Mouse (Mus musculus): ENCODE measurements around the gene Mrpl4. TPM values are rescaled to one million over a fixed set of nuclear protein-coding genes. Genes with fewer than 3 reads are reported as not detected.

Mrpl4 gene
- polyA plus RNA-seq, 1 experiment = 135 TPM

DNA sequence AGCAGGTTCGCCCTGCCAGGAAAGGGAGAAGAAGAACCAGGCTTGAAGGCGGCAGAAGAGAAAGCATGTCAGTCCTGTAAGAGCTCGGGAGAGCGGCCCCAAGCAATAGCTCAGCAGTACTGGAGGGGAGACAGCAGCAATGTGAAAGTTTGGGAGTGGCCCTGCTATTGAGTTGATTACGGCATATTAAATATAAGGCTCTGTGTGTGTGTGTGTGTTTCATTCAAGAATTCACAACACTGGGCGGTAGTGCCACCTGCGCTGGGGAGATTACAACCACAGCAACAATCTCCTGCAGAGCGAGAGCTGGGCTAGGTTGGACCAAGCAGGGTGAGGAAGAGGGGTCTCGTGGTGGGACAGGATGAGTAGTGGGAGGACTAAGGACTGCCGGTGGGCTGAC, 49.0 kb downstream of the Mrpl4 start:
- Histone ChIP-seq H3K27ac (ENCODE audit: insufficient read depth, low read length) (no peak overlapping the region), H3K4me1 (ENCODE audit: control insufficient read depth, insufficient read depth, low read length) (no peaks in the 10 kb centered on the region), H3K27me3 (ENCODE audit: control insufficient read depth, insufficient read depth, low read length) (no peaks in the 10 kb centered on the region), H3K4me3 (replicated peaks; ENCODE audit: insufficient read depth, low read depth, low read length) (no peak overlapping the region)
- DNase-seq = no peak
- WGBS = 70% methylated on average over 10 of the region's 10 CpGs
- TF ChIP-seq POLR2A (IDR thresholded peaks at IDR 0.05; ENCODE audit: borderline replicate concordance, insufficient read depth, low read length) (no peak), CTCF (IDR thresholded peaks at IDR 0.05; ENCODE audit: borderline replicate concordance, insufficient read depth, low read depth, low read length) (no peak)

Other genes with a start within 250 kb of the Mrpl4 start
- 3.0 and 3.5 TPM in 2 replicates for gene Col5a3, start 187.7 kb upstream of the Mrpl4 start, polyA plus RNA-seq (2012; rRNA removed)
- gene Rdh8, start 184.2 kb upstream of the Mrpl4 start, polyA plus RNA-seq (2012; rRNA removed) = not detected in 2 replicates
- gene A230050P20Rik, start 134.1 kb upstream of the Mrpl4 start, polyA plus RNA-seq (2012; rRNA removed) = 169 and 171 TPM in 2 replicates
- gene Angptl6, start 123.0 kb upstream of the Mrpl4 start, polyA plus RNA-seq (2012; rRNA removed) = 11.1 and 12.4 TPM in 2 replicates
- 45.3 and 50.2 TPM in 2 replicates for gene Ppan, start 114.6 kb upstream of the Mrpl4 start, polyA plus RNA-seq (2012; rRNA removed)
- gene Eif3g, start 104.1 kb upstream of the Mrpl4 start, polyA plus RNA-seq (2012; rRNA removed) = 129 and 130 TPM in 2 replicates
- 45.0 and 45.3 TPM in 2 replicates for gene Dnmt1, start 42.9 kb upstream of the Mrpl4 start, polyA plus RNA-seq (2012; rRNA removed)
- 1.8 and 1.9 TPM in 2 replicates for gene S1pr2, start 26.0 kb upstream of the Mrpl4 start, polyA plus RNA-seq (2012; rRNA removed)
- 1.4 and 1.6 TPM in 2 replicates for gene Icam1, start 13.2 kb downstream of the Mrpl4 start, polyA plus RNA-seq (2012; rRNA removed)
- gene Icam4, start 26.6 kb downstream of the Mrpl4 start, polyA plus RNA-seq (2012; rRNA removed) = 0.32 and 0.65 TPM in 2 replicates
- gene Icam5, start 29.3 kb downstream of the Mrpl4 start, polyA plus RNA-seq (2012; rRNA removed) = 1.6 and 2.5 TPM in 2 replicates
- 1.0 TPM in 1 of 2 replicates, not detected in the other for gene Zglp1, start 64.4 kb downstream of the Mrpl4 start, polyA plus RNA-seq (2012; rRNA removed)
- gene Gm49373, start 70.4 kb downstream of the Mrpl4 start, polyA plus RNA-seq (2012; rRNA removed) = 1.8 and 2.2 TPM in 2 replicates
- gene Fdx1l, start 70.9 kb downstream of the Mrpl4 start, polyA plus RNA-seq (2012; rRNA removed) = 78.0 and 83.9 TPM in 2 replicates
- 2.6 and 4.1 TPM in 2 replicates for gene Gm38431, start 89.3 kb downstream of the Mrpl4 start, polyA plus RNA-seq (2012; rRNA removed)
- 29.9 and 31.4 TPM in 2 replicates for gene Raver1, start 89.3 kb downstream of the Mrpl4 start, polyA plus RNA-seq (2012; rRNA removed)
- gene Tyk2, start 128.5 kb downstream of the Mrpl4 start, polyA plus RNA-seq (2012; rRNA removed) = 17.2 and 17.9 TPM in 2 replicates
- gene Cdc37, start 147.2 kb downstream of the Mrpl4 start, polyA plus RNA-seq (2012; rRNA removed) = 189 and 202 TPM in 2 replicates
- gene Pde4a, start 163.0 kb downstream of the Mrpl4 start, polyA plus RNA-seq (2012; rRNA removed) = 51.2 and 57.4 TPM in 2 replicates
- gene Keap1, start 236.6 kb downstream of the Mrpl4 start, polyA plus RNA-seq (2012; rRNA removed) = 60.5 and 63.1 TPM in 2 replicates
- 40.8 and 44.6 TPM in 2 replicates for gene S1pr5, start 245.7 kb downstream of the Mrpl4 start, polyA plus RNA-seq (2012; rRNA removed)

Data from cerebellum, adult 2 months (tissue).